Mouse (Mus musculus): Measurements from ENCODE around the gene Npr1. TPM values are rescaled to one million over a fixed set of nuclear protein-coding genes. Genes with fewer than 3 reads are reported as not detected.

Gene Npr1
- polyA plus RNA-seq, 1 experiment, result 10.6 TPM

DNA sequence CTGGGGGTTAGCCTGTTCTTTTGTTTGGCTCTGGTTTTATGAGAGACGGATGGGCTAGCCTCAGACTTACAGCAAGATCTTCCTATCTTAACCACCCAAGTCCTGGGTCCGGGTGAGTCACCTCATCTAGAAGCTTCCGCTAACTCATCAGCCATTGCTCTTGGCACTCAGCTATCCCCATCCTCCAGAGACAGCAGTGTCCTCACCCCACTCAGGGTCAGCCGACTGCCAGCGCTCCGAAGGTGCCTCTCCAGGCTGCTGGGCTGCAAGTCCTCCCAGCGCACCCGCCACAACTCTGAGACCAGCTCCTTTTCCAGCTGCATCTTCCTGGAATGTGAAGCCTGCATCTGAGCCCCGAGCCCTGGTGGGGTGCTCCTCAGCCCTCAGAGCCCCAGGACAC is 5.9 kb downstream of the Npr1 start:
- 85% methylated on average over 9 of the region's 9 CpGs for WGBS
- Histone ChIP-seq H3K4me1 (ENCODE audit: control insufficient read depth, insufficient read depth, low read length) (no peaks in the 10 kb centered on the region), H3K4me3 (replicated peaks; ENCODE audit: control insufficient read depth, low read depth, low read length) (no peak overlapping the region), H3K27ac (ENCODE audit: control insufficient read depth, insufficient read depth, low read depth, low read length, poor library complexity) (no peak overlapping the region)
- TF ChIP-seq POLR2A (IDR thresholded peaks at IDR 0.05; ENCODE audit: borderline replicate concordance, control insufficient read depth, low read depth, low read length) (no peak), CTCF (IDR thresholded peaks at IDR 0.05; ENCODE audit: control insufficient read depth, insufficient read depth, low read length) (no peak)

DNA sequence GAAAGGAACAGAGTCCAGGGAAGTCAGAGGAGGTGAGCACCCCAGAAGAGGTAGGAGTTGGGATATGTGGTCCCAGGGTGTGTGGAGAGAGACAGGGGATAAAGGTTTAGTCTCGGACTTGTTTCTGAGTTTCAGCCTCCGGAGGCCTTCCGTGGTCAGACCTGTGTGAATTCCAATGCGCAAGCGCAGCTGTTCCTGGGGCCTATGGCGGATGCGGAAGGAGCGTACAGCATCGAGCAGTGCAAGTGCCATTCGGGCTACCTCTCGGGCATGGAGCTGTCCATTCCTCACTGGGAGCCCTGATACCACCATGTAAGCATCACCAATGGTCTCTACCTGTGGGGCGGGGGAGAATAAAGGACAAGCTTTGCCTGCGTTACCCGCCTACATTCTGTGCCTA is 10.7 kb downstream of the Npr1 start:
- no peak for TF ChIP-seq CTCF (IDR thresholded peaks at IDR 0.05; ENCODE audit: control insufficient read depth, insufficient read depth, low read length)
- H3K4me1 ChIP-seq (ENCODE audit: control insufficient read depth, insufficient read depth, low read length), result no peaks in the 10 kb centered on the region
- no peak overlapping the region for H3K27ac ChIP-seq (ENCODE audit: control insufficient read depth, insufficient read depth, low read depth, low read length, poor library complexity)
- no peak overlapping the region for H3K4me3 ChIP-seq (replicated peaks; ENCODE audit: control insufficient read depth, low read depth, low read length)
- 92% methylated on average over 14 of the region's 14 CpGs for WGBS

DNA sequence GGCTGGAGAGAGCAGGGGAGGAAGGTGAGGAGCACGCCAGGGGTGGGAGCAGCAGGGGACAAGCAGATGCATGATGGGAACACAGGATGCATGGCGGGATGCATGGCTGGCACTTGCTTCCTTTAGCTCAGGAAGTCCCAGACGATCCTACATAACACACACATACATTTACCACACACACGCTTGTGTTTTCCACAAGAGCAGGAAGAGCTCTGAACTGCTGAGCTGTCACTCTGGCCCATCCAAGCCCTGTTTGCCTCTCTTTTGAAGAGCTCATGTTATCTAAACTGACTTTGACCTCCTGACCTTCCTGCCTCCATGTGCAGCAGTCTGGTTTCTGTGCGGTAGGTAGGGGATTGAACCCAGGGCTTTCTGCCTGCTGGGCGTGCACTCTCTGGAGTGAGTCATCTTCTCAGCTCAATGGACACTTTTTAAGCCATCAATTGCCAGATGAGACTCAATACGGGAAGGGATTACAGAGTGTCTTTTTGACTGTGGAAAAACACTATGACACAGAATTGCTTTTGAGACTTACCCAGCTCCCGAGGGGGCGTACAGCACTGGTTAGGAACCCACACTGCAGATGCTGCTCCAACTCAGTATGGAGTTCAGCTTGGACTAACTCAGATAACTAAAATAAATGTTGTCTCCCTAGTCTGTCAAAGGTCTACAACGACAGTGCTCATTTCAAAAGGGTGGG is 14.1 kb downstream of the Npr1 start:
- WGBS, result 53% methylated on average over 10 of the region's 10 CpGs
- Histone ChIP-seq H3K4me1 (ENCODE audit: control insufficient read depth, insufficient read depth, low read length) (no peaks in the 10 kb centered on the region), H3K4me3 (replicated peaks; ENCODE audit: control insufficient read depth, low read depth, low read length) (no peak overlapping the region), H3K27ac (ENCODE audit: control insufficient read depth, insufficient read depth, low read depth, low read length, poor library complexity) (no peak overlapping the region)
- TF ChIP-seq CTCF (IDR thresholded peaks at IDR 0.05; ENCODE audit: control insufficient read depth, insufficient read depth, low read length), result no peak
- TF ChIP-seq POLR2A (IDR thresholded peaks at IDR 0.05; ENCODE audit: borderline replicate concordance, control insufficient read depth, low read depth, low read length), result no peak

DNA sequence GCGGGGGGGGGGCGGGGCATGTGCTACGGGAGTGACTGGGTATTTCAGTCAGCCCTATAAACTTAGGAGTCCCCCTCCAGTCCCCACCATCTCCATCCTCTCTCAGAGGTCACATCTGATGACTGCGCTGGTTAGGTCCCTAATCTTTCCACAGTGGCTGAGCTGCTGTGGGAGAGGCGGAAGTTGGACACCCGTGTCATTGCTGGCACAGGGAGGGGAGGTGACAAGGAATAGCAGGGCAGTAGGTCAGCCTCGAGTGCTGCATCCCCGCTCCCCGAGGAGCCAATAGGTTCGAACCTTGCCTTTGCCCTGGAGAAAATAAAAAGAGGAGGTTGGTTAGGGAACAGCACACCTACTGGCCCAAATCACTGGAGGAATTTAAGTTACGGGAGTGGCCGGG is 14.8 kb downstream of the Npr1 start:
- Histone ChIP-seq H3K4me3 (replicated peaks; ENCODE audit: control insufficient read depth, low read depth, low read length) (no peak overlapping the region), H3K27ac (ENCODE audit: control insufficient read depth, insufficient read depth, low read depth, low read length, poor library complexity) (no peak overlapping the region), H3K4me1 (ENCODE audit: control insufficient read depth, insufficient read depth, low read length) (no peaks in the 10 kb centered on the region)
- no peak for TF ChIP-seq CTCF (IDR thresholded peaks at IDR 0.05; ENCODE audit: control insufficient read depth, insufficient read depth, low read length)
- TF ChIP-seq POLR2A (IDR thresholded peaks at IDR 0.05; ENCODE audit: borderline replicate concordance, control insufficient read depth, low read depth, low read length), result no peak
- 44% methylated on average over 12 of the region's 12 CpGs for WGBS

DNA sequence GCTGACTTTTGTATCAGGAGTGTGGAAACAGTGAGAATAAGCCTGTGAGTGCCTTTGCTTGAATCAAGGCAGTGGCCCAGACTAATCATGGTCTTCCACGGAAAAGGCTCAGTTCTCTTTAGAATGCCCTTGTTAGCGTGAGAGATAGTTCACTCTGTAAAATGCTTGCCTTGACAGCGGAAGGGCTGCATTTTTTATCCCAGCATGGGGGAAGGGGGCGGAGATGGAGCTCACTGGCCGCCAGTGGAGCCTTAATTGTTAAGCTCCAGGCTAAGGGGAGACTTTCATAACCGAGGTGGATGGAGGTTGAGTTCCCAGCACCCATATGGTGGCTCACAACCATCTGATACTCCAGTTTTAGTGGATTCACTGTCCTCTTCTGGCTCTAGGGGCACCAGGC is 17.0 kb downstream of the Npr1 start:
- 80% methylated on average over 6 of the region's 6 CpGs for WGBS
- Histone ChIP-seq H3K27ac (ENCODE audit: control insufficient read depth, insufficient read depth, low read depth, low read length, poor library complexity) (no peak overlapping the region), H3K4me3 (replicated peaks; ENCODE audit: control insufficient read depth, low read depth, low read length) (no peak overlapping the region), H3K4me1 (ENCODE audit: control insufficient read depth, insufficient read depth, low read length) (no peaks in the 10 kb centered on the region)
- no peak for TF ChIP-seq CTCF (IDR thresholded peaks at IDR 0.05; ENCODE audit: control insufficient read depth, insufficient read depth, low read length)
- TF ChIP-seq POLR2A (IDR thresholded peaks at IDR 0.05; ENCODE audit: borderline replicate concordance, control insufficient read depth, low read depth, low read length), result no peak

DNA sequence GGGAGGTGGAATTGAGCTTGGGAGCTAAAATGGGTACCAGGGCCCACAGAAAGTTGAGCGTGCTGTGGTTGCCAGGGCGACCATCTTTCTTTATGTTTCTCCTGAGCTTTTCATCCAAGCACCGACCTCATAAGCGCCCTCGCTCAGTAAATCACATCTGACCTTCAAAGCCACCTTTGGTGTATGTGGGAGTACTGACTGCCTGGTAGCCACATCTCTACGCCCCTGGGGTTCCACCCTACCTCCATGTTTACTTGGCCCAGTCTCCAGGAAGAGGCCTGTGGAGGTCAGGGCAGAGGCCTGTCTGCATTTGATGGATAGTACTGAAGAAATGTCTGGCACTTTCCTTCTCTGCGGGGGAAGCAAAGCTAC is 18.6 kb downstream of the Npr1 start:
- Histone ChIP-seq H3K4me1 (ENCODE audit: control insufficient read depth, insufficient read depth, low read length) (no peaks in the 10 kb centered on the region), H3K4me3 (replicated peaks; ENCODE audit: control insufficient read depth, low read depth, low read length) (no peak overlapping the region), H3K27ac (ENCODE audit: control insufficient read depth, insufficient read depth, low read depth, low read length, poor library complexity) (no peak overlapping the region)
- 75% methylated on average over 7 of the region's 7 CpGs for WGBS
- TF ChIP-seq POLR2A (IDR thresholded peaks at IDR 0.05; ENCODE audit: borderline replicate concordance, control insufficient read depth, low read depth, low read length), result no peak
- TF ChIP-seq CTCF (IDR thresholded peaks at IDR 0.05; ENCODE audit: control insufficient read depth, insufficient read depth, low read length), result no peak

DNA sequence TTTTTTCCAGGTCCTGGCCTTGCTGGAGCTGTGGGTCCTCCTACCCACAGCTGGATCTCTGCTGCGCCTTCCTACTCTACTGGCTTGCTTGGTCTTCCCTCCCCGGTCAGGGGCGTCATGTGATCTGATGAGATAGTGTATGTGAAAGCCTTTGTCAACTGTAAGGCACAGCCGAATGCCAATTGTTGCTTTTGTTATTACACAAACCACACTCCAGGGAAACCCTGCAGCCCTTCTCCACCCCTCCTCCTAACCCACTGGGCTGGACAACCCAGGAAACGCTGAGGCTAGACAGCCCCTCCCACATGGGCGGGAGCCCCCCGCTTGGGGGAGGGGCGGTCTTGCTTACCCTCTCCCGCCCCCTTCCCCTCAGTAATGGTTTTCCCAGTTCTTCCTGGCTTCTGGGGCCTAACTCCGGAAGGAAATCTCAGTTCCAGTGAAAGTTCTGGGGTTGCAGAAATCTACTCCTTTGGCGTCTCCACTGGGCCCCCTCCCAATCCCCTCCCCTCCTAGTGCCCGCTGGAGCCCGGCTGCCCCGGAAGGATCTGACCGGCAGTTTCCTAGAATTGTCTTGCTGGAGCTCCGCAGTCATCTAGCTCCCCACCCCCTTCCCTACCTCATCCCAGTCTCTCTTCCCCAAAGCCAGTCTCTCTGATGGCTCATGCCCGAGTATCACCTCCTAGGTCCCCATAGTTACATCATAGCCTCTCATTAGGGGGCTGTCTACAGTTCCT is 19.1 kb downstream of the Npr1 start:
- 5% methylated on average over 17 of the region's 17 CpGs for WGBS
- TF ChIP-seq POLR2A (IDR thresholded peaks at IDR 0.05; ENCODE audit: borderline replicate concordance, control insufficient read depth, low read depth, low read length) (0 out of 2 replicates have a peak, but pooled peaks have one; percentile 17), CTCF (IDR thresholded peaks at IDR 0.05; ENCODE audit: control insufficient read depth, insufficient read depth, low read length) (no peak)
- H3K4me3 ChIP-seq (replicated peaks; ENCODE audit: control insufficient read depth, low read depth, low read length), result peak overlapping the region; percentile 33
- no peaks in the 10 kb centered on the region for H3K4me1 ChIP-seq (ENCODE audit: control insufficient read depth, insufficient read depth, low read length)
- peak overlapping the region; percentile 19; the same call in 1 of the 2 replicates for H3K27ac ChIP-seq (ENCODE audit: control insufficient read depth, insufficient read depth, low read depth, low read length, poor library complexity)

DNA sequence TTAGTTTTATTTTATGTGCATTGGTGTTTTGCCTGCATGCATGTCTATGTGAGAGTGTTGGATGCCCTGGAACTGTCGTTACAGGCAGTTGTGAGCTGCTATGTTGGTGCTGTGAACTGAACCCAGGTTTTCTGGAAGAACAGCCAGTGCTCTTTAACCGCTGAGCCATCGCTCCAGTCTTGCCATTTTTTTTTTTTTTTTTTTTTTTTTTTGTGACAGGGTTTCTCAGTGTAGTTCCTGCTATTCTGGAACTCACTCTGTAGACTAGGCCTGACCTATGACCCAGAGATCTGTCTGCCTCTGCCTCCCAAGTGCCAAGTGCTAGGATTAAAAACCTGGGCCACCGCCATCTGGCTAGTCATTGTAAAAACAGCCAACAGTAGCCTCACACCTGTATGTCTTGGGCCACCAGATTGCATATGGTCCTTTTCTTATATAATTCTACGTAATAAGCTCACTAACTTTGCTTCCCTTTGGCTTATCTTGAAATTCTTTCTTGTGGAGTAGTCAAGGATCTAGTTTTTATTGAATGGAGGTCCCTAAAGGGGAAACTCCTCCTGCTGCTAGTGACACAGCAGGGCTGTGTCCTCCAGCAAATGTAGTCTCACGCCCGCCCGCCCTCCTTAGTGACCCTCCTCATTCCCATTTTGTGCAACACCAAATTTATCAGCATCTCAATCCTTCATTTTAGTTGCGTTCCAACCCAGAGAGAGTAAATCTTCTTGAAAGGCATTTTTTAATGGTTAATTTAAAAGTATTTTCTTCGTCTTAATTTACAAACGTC is 20.1 kb downstream of the Npr1 start:
- Histone ChIP-seq H3K27ac (ENCODE audit: control insufficient read depth, insufficient read depth, low read depth, low read length, poor library complexity) (no peak overlapping the region), H3K4me3 (replicated peaks; ENCODE audit: control insufficient read depth, low read depth, low read length) (no peak overlapping the region), H3K4me1 (ENCODE audit: control insufficient read depth, insufficient read depth, low read length) (no peaks in the 10 kb centered on the region)
- TF ChIP-seq CTCF (IDR thresholded peaks at IDR 0.05; ENCODE audit: control insufficient read depth, insufficient read depth, low read length) (no peak), POLR2A (IDR thresholded peaks at IDR 0.05; ENCODE audit: borderline replicate concordance, control insufficient read depth, low read depth, low read length) (no peak)
- 72% methylated on average over 11 of the region's 11 CpGs for WGBS

All from bone marrow, adult 2 months (tissue).